Mouse (Mus musculus) monocyte, adult 5-6 weeks (primary cell): Measurements from ENCODE around the gene Krt82. TPM values are rescaled to one million over a fixed set of nuclear protein-coding genes. Genes with fewer than 3 reads are reported as not detected.
A peak's percentile ranks its signal among the peaks of the same experiment; 100 is the strongest.

Source experiments
- ATAC-seq: fragments of 153-309, 156-312 bp; replicated peaks from 2 replicates; pipeline ENCODE4 v1.8.0; 2017; ENCODE audit warnings: mild to moderate bottlenecking; ENCODE audit not compliant: low TSS enrichment, insufficient number of reproducible peaks, severe bottlenecking, poor library complexity, low FRiP score
- total RNA-seq: library from RNA; stranded (forward); fragments of 200-1000, 200-491, 200-594 nt; gene quantifications from 3 replicates; pipeline ENCODE4 v1.2.3, GENCODE M21; 2017

Gene Krt82
- total RNA-seq, result not detected in 3 replicates

- ATAC-seq, result no peak
Measured at GRCm38 (mm10) chr15:101550567-101550966, at the start of gene Krt82. Krt82 (minus strand) TSS chr15:101550667.

DNA sequence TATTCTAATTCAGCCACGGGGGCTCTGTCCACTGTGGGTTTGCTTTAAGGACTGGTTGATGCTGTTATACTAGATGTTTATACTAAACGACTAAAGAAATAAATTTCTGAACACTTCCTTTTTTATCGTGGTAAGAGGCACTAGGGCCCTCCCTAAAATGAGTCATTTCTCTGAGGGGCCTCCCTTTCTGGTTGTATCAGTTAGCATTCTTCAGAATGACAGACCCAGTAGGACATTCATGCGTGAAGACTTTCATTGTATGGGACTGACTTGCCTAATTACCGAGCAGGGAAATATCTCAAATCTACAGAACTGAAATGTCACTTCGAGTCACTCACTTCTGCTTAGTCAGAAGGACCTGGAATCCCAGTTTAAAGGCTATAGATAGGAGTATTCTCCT is 48.7 kb upstream of the Krt82 start:
- ATAC-seq, result no peak

DNA sequence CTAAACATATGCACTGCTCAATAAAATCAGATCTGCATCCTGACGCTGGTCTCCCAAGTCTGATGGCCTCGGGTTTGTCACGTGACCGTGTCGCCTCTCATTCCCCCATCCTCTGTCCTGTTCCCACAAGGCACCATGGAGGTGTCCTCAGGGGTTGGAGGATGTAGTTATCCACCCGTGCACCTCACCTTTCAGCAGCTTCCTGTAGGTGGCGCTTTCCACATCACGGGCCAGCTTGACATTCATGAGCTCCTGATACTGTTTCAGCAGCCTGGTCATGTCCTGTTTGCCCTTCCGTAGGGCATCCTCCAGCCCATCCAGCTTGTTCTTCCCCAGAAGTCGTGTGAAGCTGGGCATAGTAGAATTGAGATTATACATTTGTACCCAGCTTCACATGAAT is 37.7 kb upstream of the Krt82 start:
- 0 out of 2 replicates have a peak, but pooled peaks have one; percentile 17 for ATAC-seq

DNA sequence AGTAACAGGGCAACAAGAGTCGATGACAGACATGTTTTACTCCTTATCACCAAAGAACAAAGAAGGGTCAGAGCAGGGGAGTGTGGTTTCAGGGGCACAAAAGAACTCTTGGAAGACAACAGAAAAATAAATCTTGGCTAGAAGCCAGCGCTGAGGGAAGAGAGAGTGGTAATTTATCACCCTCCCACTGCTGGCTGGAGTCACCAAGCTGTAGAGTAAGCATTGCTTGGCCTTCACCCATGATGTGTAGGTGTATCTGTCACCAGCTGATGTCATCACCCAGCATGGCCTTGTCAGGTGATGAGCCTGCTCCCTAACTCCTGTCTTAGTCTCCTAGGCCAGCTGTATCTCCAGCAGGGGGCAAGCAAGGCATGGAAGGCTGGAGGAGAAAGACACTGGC is 34.0 kb upstream of the Krt82 start:
- no peak for ATAC-seq

DNA sequence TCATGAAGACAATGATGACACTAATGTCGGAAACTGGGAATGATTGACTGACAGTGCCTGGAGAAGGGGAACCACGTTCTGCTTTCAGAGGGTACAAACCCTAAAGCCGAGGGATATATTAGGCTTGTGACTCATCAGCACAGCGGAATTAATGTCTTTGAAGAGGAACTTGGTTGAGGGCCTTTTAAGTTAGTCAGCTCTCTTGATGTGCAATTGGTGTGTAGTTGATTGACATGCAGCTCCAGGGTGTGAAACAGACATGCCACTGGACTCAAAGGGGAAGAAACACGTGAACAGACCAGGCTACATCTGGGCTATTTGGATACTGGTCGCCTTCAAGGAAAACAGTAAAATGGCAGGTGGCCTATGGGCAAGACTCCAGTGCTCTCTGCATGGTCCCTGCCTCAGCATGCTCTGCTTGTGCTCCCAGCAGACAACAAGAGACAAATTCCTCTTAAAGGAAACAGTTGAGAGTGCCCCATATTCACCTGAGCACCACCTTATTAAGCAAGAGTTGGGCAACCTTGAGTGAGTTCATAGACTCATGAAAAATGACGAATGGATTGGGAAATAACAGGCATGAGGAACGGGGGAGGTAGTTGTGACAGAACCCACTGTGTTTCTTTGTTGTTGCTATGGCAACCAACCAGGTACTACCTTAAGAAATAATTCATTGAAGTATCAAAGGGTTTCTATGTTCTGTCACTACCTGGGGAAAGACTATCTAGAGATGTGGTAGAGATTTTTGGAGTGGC is 32.9 kb upstream of the Krt82 start:
- no peak for ATAC-seq

DNA sequence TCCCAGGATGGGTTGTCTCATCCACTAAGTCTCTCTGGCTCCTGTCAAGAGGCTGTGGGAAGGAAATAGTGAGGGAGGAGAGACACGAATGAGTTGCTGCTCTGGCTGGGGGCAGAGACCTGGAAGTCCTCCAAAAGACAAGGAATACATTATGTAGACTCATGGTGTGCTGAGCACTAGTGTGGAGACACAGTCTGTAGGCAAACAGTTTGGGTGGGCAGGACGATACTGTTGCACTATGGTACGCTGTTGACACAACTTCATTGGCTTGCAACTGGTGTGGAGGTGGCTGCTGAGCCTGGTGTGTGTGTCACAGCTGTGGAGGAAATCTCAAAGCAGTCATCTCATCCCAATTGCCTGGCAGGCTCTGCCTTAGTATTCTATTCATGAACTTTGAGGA is 31.2 kb upstream of the Krt82 start:
- ATAC-seq, result no peak

DNA sequence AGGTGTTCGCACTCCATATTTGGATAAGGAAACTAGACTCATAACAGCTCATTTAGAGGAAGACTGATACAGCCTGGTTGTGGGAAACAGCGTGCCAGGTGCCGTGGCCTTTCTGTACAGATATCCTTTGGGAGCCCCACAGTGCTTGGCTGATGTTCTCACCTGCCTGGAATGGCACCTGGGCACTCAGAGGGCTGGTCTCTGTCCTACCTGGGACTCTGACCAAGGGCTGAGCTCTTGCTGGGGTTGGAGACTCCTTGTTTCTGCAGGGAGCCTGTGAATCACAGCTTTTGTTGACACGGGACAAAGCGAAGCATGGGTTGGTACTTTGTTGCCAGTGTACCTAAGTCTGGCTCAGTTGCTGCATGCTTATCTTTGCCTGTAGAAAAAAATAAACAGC is 25.0 kb upstream of the Krt82 start:
- ATAC-seq, result no peak

DNA sequence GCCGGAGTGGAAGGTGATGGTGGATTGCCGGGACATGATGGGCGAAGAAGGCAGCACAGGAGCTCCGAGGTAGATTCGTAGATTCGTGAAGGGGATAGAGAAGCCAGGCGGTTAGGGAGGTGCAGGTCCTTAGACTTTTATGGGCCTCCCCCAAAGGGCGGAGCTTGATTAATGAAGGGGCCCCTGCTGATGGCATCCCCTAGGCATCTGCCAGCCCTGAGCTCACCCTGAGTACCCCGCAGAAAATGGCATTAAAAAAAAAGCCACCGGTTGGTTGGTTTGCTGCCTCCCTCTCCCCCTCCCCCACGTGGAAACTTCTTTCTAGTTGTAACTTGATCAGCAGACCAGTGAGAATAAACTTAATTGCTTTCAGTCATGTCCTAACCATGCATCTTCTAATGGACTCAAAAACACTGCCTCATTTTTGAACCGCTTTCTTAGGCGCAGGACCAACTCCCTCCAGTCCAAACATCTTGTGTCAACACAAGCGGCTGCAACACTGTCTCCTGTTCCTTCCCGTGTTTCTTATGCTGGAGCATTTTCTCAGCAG is 23.4 kb upstream of the Krt82 start, which contains the start of gene Krt75:
Krt75 (minus strand) TSS at position 109 of the 550 bp plus-strand sequence.
- no peak for ATAC-seq

- no peak for ATAC-seq
Measured at GRCm38 (mm10) chr15:101567780-101568179, 17.3 kb upstream of the Krt82 start.

GRCm38 (mm10) chr15:101562850-101563249 is 12.4 kb upstream of the Krt82 start, which contains the start of gene Krt90:
Krt90 (minus strand) TSS chr15:101562950.
- no peak for ATAC-seq

GRCm38 (mm10) chr15:101558034-101558646 is 7.7 kb upstream of the Krt82 start:
- ATAC-seq, result no peak

GRCm38 (mm10) chr15:101553169-101553568 is 2.7 kb upstream of the Krt82 start:
- ATAC-seq, result no peak

- ATAC-seq, result no peak
Measured at GRCm38 (mm10) chr15:101552188-101552587, 1.7 kb upstream of the Krt82 start.

- ATAC-seq, result no peak
Measured at GRCm38 (mm10) chr15:101544478-101544877, 6.0 kb downstream of the Krt82 start.

GRCm38 (mm10) chr15:101542543-101542942 is 7.9 kb downstream of the Krt82 start:
- no peak for ATAC-seq

DNA sequence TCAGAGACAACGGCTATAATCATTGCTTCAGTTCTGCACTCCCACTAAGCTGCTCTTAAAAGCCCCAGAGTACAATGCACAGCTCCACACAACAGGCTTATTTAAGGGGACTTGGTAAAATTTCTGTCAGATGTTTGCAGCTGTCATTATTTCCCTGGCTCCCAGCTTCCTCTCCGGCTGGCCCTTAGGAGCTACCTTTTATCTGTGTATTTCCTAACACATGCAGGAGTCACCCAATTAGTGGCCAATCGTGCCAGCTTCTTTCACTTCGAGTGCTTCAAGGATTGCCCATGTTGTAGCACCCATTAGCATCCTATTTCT is 11.9 kb downstream of the Krt82 start:
- ATAC-seq, result no peak

DNA sequence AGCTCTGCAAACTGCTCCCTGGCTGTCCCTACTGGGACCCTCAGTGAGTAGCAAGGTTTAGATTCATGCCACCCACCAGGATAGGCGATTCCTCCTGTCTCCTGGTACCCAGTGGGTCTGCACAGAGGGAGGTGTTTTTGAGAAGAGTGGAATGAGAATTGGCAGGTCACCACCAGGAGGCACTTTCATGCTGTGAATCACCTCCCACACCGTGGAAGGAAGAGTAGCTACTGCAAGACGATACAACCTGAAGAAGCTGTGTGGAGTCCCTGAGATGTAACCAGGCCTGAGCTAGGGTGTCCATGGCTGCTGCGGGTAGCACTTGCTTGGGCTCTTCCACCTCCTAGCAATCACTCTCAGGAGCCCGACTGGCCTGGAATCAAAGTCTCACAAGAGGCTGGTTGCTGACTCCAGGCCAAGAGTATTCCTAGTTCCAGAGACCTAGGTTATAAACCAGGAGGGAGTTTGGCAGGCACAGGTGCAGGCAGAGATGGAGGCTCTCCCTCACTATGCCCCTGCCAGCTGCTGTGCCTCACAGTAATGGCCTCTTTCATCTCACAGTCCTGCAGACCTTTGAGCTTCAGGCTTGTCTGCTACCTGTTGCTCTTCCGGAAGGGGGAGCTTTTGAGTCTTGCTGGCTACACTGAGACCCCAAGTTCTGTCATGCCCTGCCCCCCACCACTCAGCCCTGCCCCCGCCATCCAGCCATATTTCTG is 12.4 kb downstream of the Krt82 start:
- ATAC-seq, result no peak

GRCm38 (mm10) chr15:101536054-101536850 is 14.2 kb downstream of the Krt82 start:
- no peak for ATAC-seq

GRCm38 (mm10) chr15:101532720-101533119 is 17.7 kb downstream of the Krt82 start, which contains the start of gene Krt84:
Krt84 (minus strand) TSS chr15:101532820.
- no peak for ATAC-seq
